Mouse (Mus musculus) kidney, embryonic 15.5 days (tissue): ENCODE measurements around the gene Cobl. TPM values are rescaled to one million over a fixed set of nuclear protein-coding genes. Genes with fewer than 3 reads are reported as not detected.

Experiments used
- ATAC-seq: fragments of 200-750 bp; cut with Nextera tagmentation; replicated peaks from 2 replicates; pipeline ENCODE4 v1.8.0; 2017; ENCODE audit warnings: moderate TSS enrichment; ENCODE audit not compliant: low FRiP score
- H3K27ac ChIP-seq: fragments of 300-500 bp; sonication (generic); 2 replicates; pipeline ENCODE4 v1.5.1; 2015; ENCODE audit warnings: mild to moderate bottlenecking, inconsistent platforms
- H3K27me3 ChIP-seq: fragments of 300-500 bp; sonication (generic); 2 replicates; pipeline ENCODE4 v1.6.1; 2015; ENCODE audit warnings: inconsistent platforms
- H3K36me3 ChIP-seq: fragments of 300-500 bp; sonication (generic); 2 replicates; pipeline ENCODE4 v1.6.1; 2015; ENCODE audit warnings: inconsistent platforms
- H3K4me1 ChIP-seq: fragments of 300-500 bp; sonication (generic); 2 replicates; pipeline ENCODE4 v1.6.1; 2015; ENCODE audit warnings: inconsistent platforms
- H3K4me2 ChIP-seq: fragments of 300-500 bp; sonication (generic); 2 replicates; pipeline ENCODE4 v1.6.1; 2015; ENCODE audit warnings: moderate library complexity, mild to moderate bottlenecking, inconsistent platforms
- H3K4me3 ChIP-seq: fragments of 300-500 bp; sonication (generic); replicated peaks from 2 replicates; pipeline ENCODE4 v1.5.1; 2015; ENCODE audit warnings: mild to moderate bottlenecking, inconsistent platforms
- H3K9ac ChIP-seq: fragments of 300-500 bp; sonication (generic); 2 replicates; pipeline ENCODE4 v1.6.1; 2015; ENCODE audit warnings: mild to moderate bottlenecking, inconsistent platforms
- H3K9me3 ChIP-seq: fragments of 300-500 bp; sonication (generic); replicated peaks from 2 replicates; pipeline ENCODE4 v1.6.1; 2016; ENCODE audit warnings: inconsistent platforms
- WGBS: fragments of 180-500 bp; shearing (Covaris S2); methylation state at CpG from one replicate; pipeline ENCODE4 v1.1.7; 2015; ENCODE audit warnings: mixed read lengths; 5-methylcytosine and 5-hydroxymethylcytosine counted together
- polyA plus RNA-seq: library from polyadenylated mRNA; unstranded; fragments of >200 nt; fragmentation: Nextera tagmentation; extraction: Ambion mirVana; gene quantifications from 2 replicates; pipeline ENCODE4 v1.2.1, GENCODE M21; 2015

Cobl gene
- polyA plus RNA-seq, 1 experiment from 2014 or later = 7.7 TPM

DNA sequence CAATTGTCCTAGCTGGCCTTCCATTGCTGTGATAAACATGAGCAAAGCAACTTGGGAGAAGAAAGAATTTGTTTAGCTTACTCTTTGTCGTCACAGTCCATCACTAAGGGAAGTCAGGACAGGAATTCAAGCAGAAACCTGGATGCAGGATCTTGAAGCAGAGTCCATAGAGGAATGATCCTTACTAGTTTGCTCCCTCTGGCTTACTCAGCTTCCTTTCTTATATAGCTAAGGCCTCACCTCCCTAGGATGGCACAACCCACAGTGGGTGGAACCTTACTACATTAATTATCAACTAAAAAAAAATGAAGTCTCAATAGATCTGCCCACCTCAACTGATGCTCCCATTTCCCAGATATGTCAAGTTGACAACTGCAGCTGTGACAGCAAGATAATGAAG lies 52.8 kb downstream of the Cobl start:
- 63% methylated on average over 1 of the region's 1 CpGs for WGBS
- H3K4me2 ChIP-seq = no peak overlapping the region
- H3K9me3 ChIP-seq = no peaks in the 10 kb centered on the region
- H3K9ac ChIP-seq = no peak overlapping the region
- no peak overlapping the region for H3K4me3 ChIP-seq
- no peaks in the 10 kb centered on the region for H3K36me3 ChIP-seq
- H3K27me3 ChIP-seq = no peaks in the 10 kb centered on the region
- ATAC-seq = no peak
- H3K27ac ChIP-seq = no peak overlapping the region
- no peaks in the 10 kb centered on the region for H3K4me1 ChIP-seq

DNA sequence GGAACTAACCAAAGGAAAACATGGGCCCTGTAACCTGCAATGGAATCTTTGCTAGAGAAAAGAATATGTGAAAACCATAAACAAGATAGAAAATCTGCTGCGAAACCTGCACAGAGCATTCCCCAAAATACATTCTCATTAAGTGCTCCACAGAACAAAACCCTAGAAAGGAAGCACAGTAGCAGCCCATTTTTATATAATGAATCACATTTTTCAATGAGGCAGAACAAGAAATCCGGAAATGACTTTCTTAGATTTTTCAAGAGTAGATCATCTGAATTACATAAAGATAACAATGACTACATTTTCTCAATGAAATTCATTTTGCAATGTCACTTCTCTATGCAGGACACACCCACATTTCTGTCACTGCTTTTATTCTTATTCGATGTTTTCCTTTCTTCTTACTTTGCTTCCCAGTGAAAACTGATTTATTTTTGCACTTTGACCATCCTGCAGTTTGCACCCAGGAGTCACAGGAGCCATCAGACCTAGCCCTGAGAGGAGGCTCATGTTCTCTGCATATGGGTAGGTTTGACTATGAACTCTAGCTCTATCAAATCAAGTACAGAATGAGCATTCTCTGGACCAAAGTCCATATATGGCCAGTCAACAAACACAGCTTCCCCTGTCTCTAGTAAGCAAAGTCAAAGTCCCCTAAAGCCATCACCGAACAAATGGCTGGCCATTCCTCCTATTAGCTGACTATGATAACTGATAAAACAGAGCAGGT lies 53.5 kb downstream of the Cobl start:
- Histone ChIP-seq H3K4me1 (no peaks in the 10 kb centered on the region), H3K36me3 (no peaks in the 10 kb centered on the region), H3K4me2 (no peak overlapping the region), H3K9ac (no peak overlapping the region), H3K27me3 (no peaks in the 10 kb centered on the region), H3K27ac (no peak overlapping the region), H3K4me3 (no peak overlapping the region), H3K9me3 (no peaks in the 10 kb centered on the region)
- ATAC-seq = no peak
- WGBS = 85% methylated on average over 4 of the region's 4 CpGs

DNA sequence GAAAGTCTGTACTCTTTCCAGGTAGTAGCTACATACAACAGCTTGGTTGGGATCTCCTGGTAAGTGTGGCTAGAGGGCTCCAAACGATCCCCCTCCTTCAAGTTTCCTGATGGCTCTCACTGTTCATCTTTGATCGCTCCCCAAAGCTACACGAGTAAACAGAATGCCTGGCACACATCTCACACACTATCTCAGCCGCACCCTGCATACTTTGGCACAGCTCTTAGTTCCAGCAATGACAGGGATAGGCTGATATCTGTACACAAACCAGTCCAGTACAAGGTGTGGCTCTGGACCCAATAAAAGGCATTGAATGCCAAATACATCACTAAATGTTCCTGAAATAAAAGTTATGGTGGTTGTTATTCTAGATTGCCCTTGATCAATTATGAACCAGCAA lies 55.3 kb downstream of the Cobl start:
- H3K27ac ChIP-seq = no peak overlapping the region
- ATAC-seq = no peak
- no peaks in the 10 kb centered on the region for H3K27me3 ChIP-seq
- H3K4me3 ChIP-seq = no peak overlapping the region
- H3K9ac ChIP-seq = no peak overlapping the region
- H3K4me2 ChIP-seq = no peak overlapping the region
- 81% methylated on average over 4 of the region's 4 CpGs for WGBS
- H3K36me3 ChIP-seq = no peaks in the 10 kb centered on the region
- H3K9me3 ChIP-seq = no peaks in the 10 kb centered on the region
- H3K4me1 ChIP-seq = no peaks in the 10 kb centered on the region

DNA sequence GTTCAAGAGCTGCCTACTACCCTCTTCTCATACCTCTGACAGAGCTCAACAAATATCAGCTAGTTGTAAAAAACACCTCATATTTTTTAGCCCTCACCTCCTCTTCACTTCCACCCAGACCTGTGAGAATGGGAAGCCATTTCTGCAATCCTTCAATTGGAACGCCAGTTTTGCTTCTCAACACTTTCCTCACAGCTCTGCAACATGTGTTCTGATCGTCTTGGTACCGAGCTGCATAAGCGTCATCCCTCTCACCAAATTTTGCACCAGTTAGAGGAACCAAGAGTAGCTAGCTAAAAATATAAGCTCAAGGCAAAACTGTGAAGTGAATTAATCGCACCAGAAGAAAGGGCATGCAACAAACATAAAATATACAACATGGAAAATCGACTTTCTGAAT lies 56.9 kb downstream of the Cobl start:
- WGBS = 88% methylated on average over 6 of the region's 6 CpGs
- no peak overlapping the region for H3K27ac ChIP-seq
- H3K4me3 ChIP-seq = no peak overlapping the region
- H3K4me2 ChIP-seq = no peak overlapping the region
- H3K9ac ChIP-seq = no peak overlapping the region
- H3K27me3 ChIP-seq = no peaks in the 10 kb centered on the region
- ATAC-seq = no peak
- H3K36me3 ChIP-seq = no peaks in the 10 kb centered on the region
- H3K9me3 ChIP-seq = no peaks in the 10 kb centered on the region
- H3K4me1 ChIP-seq = no peaks in the 10 kb centered on the region

DNA sequence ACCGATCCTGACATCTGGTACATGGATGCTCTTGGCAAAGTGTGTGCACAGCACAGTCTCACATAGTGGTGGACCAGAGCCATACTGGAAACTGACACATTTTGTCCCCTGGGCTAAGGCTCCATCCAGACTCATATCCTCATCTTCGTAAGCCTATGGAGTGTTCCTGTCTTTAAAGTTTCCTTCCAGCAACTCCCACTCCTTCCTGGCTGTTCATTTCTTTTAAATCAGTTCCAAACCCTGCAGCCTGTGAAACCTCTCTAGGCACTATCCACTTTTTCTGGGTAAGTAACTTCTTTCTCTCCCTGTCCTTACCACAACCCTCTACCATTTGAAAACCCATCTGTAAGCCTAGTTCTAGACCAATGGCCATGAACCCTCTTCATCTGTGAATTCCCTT lies 64.9 kb downstream of the Cobl start:
- 81% methylated on average over 2 of the region's 2 CpGs for WGBS
- no peaks in the 10 kb centered on the region for H3K9me3 ChIP-seq
- no peaks in the 10 kb centered on the region for H3K27me3 ChIP-seq
- H3K9ac ChIP-seq = no peak overlapping the region
- no peaks in the 10 kb centered on the region for H3K36me3 ChIP-seq
- H3K4me3 ChIP-seq = no peak overlapping the region
- no peak overlapping the region for H3K4me2 ChIP-seq
- no peak for ATAC-seq
- H3K4me1 ChIP-seq = no peaks in the 10 kb centered on the region
- no peak overlapping the region for H3K27ac ChIP-seq

GRCm38 (mm10) chr11:12396196-12396595 lies 68.6 kb downstream of the Cobl start:
- Histone ChIP-seq H3K36me3 (no peaks in the 10 kb centered on the region), H3K9ac (no peak overlapping the region), H3K27me3 (no peaks in the 10 kb centered on the region), H3K27ac (no peak overlapping the region), H3K4me3 (no peak overlapping the region), H3K4me2 (no peak overlapping the region), H3K9me3 (no peaks in the 10 kb centered on the region), H3K4me1 (no peaks in the 10 kb centered on the region)
- ATAC-seq = no peak

DNA sequence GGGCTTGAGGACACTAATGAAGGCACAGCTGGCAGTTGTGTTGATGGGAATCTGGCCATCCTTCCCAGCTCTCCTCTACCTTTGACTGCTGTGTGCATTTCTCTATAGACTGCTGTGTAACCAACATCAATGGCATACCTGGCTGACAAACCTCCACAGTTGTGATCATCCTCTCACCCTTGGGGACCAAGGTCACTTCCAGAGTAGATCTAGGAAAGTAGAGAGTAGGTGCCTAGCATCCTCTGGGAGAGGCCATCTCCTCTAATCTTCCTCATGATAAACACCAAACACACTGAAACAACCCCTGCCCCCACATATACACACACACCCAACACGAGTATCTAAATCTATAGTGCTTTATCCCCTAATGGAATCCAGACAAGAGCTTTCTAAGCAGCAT lies 70.1 kb downstream of the Cobl start:
- no peak overlapping the region for H3K4me2 ChIP-seq
- H3K9ac ChIP-seq = no peak overlapping the region
- H3K4me1 ChIP-seq = no peaks in the 10 kb centered on the region
- no peak overlapping the region for H3K27ac ChIP-seq
- 72% methylated on average over 1 of the region's 1 CpGs for WGBS
- H3K36me3 ChIP-seq = no peaks in the 10 kb centered on the region
- H3K4me3 ChIP-seq = no peak overlapping the region
- H3K27me3 ChIP-seq = no peaks in the 10 kb centered on the region
- ATAC-seq = no peak
- H3K9me3 ChIP-seq = no peaks in the 10 kb centered on the region

DNA sequence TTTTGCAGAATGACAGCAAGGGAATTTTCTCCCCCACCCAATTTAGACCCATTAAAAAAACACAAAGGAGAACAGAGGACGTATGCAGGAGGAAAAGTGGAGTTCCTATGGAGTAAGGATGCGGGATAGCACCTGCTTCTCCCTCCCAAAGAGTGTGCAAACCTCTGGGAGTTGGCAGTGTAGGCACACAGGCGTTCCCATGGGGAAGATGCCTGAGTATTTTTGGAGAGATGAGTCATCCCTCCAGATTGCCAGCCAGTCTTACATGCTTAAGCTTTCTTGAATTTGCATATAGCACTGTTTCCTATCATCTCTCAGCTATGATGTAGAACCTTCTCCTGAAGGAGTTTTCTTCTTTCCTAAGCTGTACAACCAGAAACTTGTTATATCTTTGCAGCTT lies 70.6 kb downstream of the Cobl start:
- H3K36me3 ChIP-seq = no peaks in the 10 kb centered on the region
- H3K9me3 ChIP-seq = no peaks in the 10 kb centered on the region
- WGBS = 71% methylated on average over 3 of the region's 3 CpGs
- no peak overlapping the region for H3K4me3 ChIP-seq
- H3K9ac ChIP-seq = no peak overlapping the region
- no peak for ATAC-seq
- no peaks in the 10 kb centered on the region for H3K27me3 ChIP-seq
- no peaks in the 10 kb centered on the region for H3K4me1 ChIP-seq
- H3K4me2 ChIP-seq = no peak overlapping the region
- no peak overlapping the region for H3K27ac ChIP-seq

DNA sequence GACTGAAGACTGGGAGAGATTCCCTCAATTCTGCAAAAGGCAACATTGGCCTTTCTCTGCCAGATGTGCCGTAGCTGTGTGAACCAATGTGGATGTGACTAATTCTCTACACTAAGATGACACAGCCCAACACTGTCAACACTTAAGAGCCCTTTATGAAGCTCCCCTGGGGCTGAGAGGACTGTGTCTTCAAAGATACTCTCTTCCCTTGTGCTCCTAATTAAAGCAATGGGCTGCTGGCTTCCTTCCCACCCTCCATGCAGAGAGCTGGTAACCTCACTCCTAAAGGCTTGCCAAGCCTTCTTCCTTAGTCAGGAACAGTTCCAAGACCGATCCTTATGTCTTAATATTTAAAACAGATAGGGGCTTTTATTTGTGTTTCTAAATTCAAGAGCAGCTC lies 79.9 kb downstream of the Cobl start:
- no peaks in the 10 kb centered on the region for H3K9me3 ChIP-seq
- no peak overlapping the region for H3K9ac ChIP-seq
- H3K27ac ChIP-seq = no peak overlapping the region
- 63% methylated on average over 2 of the region's 2 CpGs for WGBS
- no peak overlapping the region for H3K4me3 ChIP-seq
- H3K4me1 ChIP-seq = no peaks in the 10 kb centered on the region
- no peak for ATAC-seq
- no peaks in the 10 kb centered on the region for H3K36me3 ChIP-seq
- H3K27me3 ChIP-seq = no peaks in the 10 kb centered on the region
- no peak overlapping the region for H3K4me2 ChIP-seq

DNA sequence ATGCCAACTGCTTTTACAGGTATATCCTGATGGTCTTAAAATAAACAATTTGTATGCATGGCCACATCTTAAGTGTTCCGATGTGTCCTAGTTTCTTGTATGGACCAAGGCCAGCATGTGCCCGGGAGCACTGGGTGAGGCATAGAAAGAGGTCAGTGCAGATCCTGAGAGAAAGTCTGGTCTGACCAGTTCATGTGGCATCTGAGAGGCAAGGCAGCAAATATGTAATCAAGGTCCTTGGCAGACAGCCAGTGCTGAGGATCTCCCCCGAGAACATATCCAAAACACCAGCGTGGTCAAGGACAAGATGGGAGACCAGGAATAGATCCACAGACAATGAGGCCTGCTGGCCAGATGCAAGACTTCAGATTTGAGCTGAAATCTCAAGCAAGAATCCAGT lies 81.8 kb downstream of the Cobl start:
- Histone ChIP-seq H3K36me3 (no peaks in the 10 kb centered on the region), H3K9ac (no peak overlapping the region), H3K27me3 (no peaks in the 10 kb centered on the region), H3K27ac (no peak overlapping the region), H3K4me3 (no peak overlapping the region), H3K4me2 (no peak overlapping the region), H3K9me3 (no peaks in the 10 kb centered on the region), H3K4me1 (no peaks in the 10 kb centered on the region)
- 71% methylated on average over 4 of the region's 4 CpGs for WGBS
- ATAC-seq = no peak

GRCm38 (mm10) chr11:12381096-12381495 lies 83.7 kb downstream of the Cobl start:
- ATAC-seq = no peak
- Histone ChIP-seq H3K4me1 (no peaks in the 10 kb centered on the region), H3K36me3 (no peaks in the 10 kb centered on the region), H3K4me2 (no peak overlapping the region), H3K9ac (no peak overlapping the region), H3K4me3 (no peak overlapping the region), H3K27ac (no peak overlapping the region), H3K27me3 (no peaks in the 10 kb centered on the region), H3K9me3 (no peaks in the 10 kb centered on the region)
- 70% methylated on average over 3 of the region's 3 CpGs for WGBS

- Histone ChIP-seq H3K9me3 (no peaks in the 10 kb centered on the region), H3K4me1 (no peaks in the 10 kb centered on the region), H3K27me3 (no peaks in the 10 kb centered on the region), H3K9ac (no peak overlapping the region), H3K36me3 (no peaks in the 10 kb centered on the region), H3K27ac (no peak overlapping the region), H3K4me2 (no peak overlapping the region), H3K4me3 (no peak overlapping the region)
- WGBS = 77% methylated on average over 3 of the region's 3 CpGs
- ATAC-seq = no peak
Measured at GRCm38 (mm10) chr11:12376628-12377027, 88.1 kb downstream of the Cobl start.
